Mouse (Mus musculus) cerebellum, postnatal 14 days (tissue): ENCODE measurements around the gene Zfp747.
"Not testable (repeated sequence)": the region's sequence is repeated elsewhere in the genome, so short reads cannot be mapped to it uniquely, and the experiment has no call there.

ENCODE experiments used
- DNase-seq, 2 experiments: peaks; one replicate each; pipeline ENCODE4 v3.0.0; 2021; ENCODE audit warnings: mixed read lengths in 2 of 2

The Zfp747 gene

GRCm38 (mm10) chr7:127371213-127371612 lies 4.6 kb downstream of the Zfp747 start:
- no peak for DNase-seq

GRCm38 (mm10) chr7:127366249-127366648 lies 9.6 kb downstream of the Zfp747 start:
- DNase-seq, result no peak

DNA sequence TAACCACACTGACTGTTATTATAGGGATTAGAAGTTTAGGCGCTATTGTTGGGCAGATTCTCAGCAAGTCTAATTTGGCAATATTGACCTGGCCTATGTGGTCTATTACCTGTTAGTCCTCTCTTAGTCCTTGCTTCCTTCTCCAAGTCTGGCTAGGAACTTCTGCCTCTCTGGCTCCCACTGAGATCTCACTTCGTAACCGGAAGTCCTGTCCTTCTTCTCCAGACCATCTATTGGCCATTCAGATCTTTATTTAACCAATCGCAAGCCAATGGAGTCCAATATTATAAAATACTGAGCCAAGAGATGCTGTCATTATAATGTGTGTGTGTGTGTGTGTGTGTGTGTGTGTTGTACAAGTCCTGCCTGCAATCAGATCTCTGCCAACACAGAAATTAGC lies 11.7 kb downstream of the Zfp747 start:
- DNase-seq, result no peak

- DNase-seq, result peak; percentile 73
Observed at GRCm38 (mm10) chr7:127363475-127363921, 12.4 kb downstream of the Zfp747 start.

DNA sequence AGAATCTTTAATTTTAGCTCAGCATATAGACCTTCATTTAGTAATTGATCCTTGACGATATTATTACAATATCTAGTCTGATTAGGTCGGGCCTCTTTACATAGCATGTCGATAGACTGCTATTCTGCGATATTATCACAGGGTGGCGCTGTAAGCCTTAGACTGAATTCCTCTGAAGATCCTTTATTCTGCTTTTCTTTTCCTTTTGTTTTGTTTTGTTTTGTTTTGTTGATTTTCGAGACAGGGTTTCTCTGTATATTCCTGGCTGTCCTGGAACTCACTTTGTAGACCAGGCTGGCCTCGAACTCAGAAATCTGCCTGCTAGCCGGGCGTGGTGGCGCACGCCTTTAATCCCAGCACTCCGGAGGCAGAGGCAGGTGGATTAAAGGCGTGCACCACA lies 13.4 kb downstream of the Zfp747 start:
- DNase-seq, result peak; percentile 31 to 59

DNA sequence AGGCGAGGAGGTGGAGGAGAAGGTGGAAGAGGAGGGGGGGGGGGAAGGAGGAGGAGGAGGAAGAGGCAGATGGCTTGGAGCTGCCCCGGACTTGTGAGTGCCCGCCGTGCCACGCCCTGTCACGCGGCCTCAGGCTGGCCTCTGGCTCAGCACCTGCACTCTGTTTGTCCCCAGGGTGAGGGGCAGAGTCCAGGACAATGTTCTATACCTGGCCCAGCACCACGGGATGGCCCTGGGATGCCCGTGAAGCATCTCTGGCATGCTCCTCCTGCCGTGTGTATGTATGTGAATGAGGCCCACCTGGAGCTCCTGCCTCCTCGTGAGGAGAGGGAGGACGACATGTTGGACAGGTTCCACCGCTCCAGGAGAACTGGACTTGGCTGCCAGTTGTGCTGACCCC lies 14.4 kb downstream of the Zfp747 start:
- peak in 1 of 2 experiments; percentile 34 for DNase-seq

DNA sequence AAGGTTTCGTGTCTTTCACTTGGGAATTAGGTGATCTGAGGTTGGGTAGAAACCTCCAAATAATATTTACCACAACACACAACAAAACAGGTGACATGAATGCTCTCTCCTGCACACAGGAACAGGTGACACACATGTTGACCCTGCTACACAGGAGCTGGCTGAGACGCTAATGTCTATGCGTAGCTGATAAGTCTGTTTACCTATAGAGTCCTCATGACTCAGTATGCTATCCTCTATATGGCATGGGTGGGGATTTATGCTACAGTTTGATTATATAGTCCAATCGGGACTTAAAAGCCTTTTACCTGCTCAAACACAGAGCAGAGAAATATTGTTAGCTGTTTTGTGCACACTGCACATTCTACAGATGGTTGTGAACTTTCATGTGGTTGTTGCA lies 15.6 kb downstream of the Zfp747 start:
- no peak for DNase-seq

GRCm38 (mm10) chr7:127358472-127358871 lies 17.4 kb downstream of the Zfp747 start:
- no peak for DNase-seq

DNA sequence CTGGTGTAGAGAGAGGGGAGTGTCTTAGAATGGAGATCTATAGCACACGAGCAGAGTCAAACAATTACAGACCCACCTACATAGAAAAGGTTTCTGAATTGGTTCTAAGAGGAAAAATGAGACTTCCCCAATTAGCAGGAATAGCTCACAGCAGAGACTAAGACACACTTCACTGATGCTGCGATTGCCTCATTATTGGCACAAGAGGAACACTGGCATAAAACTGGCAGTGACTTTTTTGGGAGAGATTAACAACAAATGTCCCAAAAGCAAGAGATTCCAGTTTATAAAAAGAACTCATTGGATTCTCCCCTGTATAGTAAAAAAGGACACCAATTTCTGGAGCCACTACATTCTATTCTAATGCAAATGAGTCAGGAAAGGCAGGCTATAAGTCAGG lies 18.0 kb downstream of the Zfp747 start:
- DNase-seq, result no peak

DNA sequence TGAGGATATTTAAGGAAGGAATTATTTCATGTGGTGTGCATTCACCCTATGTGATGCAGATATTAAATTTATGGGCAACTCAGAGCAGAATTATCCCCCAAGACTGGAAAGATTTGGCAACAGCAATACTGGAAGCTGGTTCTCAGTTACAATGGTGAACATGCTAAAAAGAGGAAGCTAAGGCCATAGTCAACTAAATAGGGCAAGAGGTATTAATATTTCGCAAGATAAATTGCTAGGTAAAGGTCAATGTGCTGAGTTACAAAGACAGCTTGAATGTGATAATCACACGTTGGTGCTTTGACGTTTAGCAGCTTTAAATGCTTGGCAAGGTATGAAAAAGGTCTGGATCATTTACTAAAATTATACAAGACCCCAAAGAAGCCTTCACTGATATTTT lies 20.1 kb downstream of the Zfp747 start:
- no peak for DNase-seq

GRCm38 (mm10) chr7:127351230-127352004 lies 24.4 kb downstream of the Zfp747 start:
- no peak for DNase-seq

GRCm38 (mm10) chr7:127346676-127347075 lies 29.2 kb downstream of the Zfp747 start:
- peak; percentile 30 to 34 for DNase-seq

DNA sequence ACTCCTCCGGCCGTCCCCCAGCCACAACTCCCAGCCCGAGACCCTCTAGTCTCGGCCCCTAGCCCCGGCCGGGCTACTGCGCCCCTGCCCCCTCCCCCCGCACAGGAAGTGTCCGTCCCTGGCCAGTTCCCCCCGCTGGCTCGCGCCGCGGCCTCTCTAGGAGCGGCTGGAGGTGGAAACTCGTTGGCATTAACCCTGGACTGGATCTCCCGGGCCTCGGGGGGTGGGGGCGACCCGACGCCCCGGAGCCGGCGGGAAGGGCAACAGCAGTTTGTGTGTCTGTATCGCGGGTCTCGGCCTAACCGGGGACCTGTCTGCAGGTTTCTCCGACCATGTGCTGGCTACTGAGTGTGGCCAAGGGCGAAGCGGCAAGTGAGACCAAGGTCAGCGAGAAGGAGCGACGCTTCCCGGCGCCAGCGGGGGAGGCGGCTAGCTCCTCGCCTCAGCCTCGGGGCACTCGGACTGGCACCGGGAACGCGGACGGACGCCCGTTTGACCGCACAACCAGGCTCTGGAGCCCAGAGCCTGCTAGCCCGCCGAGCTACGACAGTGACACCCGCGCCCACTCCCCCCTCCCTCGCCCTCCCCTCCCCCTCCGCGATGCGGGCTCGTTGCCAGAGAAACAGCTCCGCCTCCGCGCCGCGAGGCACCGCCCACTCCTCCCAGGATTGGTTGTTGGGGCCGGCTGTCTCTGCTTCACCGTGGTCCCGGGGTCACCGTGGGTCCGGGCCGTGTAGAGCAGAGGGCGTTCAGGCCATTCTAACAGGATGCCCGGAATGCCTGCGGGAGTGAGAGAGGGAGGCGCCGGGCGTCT lies 30.1 kb downstream of the Zfp747 start, which contains the start of gene Zfp768:
Zfp768 (minus strand) TSS at position 78 of the 814 bp plus-strand sequence.
- DNase-seq, result peak; percentile 98 to 99

GRCm38 (mm10) chr7:127345092-127345491 lies 30.8 kb downstream of the Zfp747 start:
- DNase-seq, result no peak

DNA sequence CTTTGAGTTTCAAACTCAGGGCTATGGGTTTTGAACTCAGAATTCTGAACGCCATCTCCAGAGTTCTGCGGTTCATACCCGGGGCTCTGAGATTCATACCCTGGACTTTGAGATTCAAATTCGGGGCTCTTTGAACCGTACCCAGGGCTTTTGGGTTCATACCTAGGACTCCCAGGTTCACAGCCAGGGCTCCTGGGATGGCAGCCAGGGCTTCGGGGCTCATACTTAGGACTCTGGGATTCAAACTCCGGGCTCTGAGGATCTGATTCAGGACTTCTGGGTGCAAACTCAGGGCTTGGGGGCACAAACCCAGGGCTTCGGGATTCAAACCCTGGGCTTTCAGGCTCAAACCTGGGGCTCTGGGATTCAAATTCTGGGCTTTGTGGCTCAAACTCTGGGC lies 31.5 kb downstream of the Zfp747 start:
- peak; percentile 20 to 40 for DNase-seq

DNA sequence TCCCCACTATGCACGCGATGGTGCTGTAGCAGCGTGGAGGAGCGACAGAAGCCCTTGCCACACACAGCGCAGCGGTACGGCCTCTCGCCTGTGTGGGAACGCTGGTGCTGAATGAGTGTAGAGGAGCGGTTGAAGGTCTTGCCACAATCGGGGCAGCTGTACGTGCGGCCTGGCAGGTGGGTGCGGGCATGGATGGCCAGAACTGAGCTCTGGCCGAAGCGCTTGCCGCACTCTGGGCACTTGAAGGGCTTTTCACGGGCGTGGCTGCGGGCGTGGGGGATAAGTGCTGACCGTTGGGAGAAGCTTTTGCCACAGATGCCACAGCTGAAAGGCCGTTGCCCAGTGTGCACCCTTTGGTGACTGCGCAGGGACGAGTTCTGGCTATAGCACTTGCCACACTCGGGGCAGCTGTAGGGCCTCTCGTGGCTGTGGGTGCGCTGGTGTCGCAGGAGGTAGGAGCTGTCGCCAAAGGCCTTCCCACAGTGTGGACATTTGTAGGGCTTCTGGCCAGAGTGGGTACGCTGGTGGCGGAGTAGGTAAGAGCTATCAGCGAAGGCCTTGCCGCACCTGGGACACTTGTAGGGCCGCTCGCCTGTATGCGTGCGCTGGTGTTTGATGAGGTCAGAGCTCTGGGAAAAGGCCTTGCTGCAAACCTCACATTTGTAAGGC lies 32.4 kb downstream of the Zfp747 start:
- no peak for DNase-seq

GRCm38 (mm10) chr7:127342888-127343287 lies 33.0 kb downstream of the Zfp747 start:
- DNase-seq, result no peak

GRCm38 (mm10) chr7:127342332-127342731 lies 33.5 kb downstream of the Zfp747 start:
- DNase-seq, result peak in 1 of 2 experiments; percentile 29

- not testable (repeated sequence) for DNase-seq
Observed at GRCm38 (mm10) chr7:127341861-127342260, 34.0 kb downstream of the Zfp747 start.

DNA sequence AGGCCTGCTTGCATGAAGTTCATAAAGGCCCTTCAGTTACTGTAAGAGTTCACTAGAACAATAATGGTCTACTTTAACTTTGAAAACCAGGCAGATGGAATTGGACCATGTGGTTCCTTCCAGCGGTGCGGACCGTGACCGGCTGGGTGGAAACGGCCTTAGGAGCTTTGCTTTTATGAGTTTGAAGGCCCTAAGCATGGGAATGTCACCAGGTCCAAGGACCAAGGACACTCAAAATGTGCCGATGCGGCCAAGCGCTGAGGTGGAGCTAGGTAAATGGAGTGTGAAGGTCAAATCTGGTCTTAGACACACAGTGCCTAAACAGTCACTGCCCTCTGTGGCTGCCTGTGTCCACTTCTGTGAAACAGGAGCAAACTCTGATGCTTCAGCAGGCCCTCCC lies 34.5 kb downstream of the Zfp747 start:
- DNase-seq, result no peak

DNA sequence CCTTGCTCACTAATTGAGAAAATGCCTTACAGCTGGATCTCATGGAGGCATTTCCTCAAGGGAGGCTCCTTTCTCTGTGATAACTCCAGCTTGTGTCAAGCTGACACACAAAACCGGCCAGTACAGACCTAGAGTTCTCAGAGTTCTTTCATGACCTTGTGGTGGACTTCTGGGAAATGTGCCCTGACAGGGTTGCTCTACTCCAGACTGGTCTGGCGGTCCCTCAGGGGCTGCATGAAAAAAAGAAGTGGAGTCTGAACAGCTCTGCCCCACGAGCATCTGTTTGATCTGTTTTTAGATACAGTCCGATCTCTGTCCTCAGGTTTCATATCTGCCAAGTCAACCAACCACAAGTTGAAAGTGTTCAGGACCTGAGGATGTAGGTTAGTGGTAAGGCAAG lies 38.2 kb downstream of the Zfp747 start:
- no peak for DNase-seq

DNA sequence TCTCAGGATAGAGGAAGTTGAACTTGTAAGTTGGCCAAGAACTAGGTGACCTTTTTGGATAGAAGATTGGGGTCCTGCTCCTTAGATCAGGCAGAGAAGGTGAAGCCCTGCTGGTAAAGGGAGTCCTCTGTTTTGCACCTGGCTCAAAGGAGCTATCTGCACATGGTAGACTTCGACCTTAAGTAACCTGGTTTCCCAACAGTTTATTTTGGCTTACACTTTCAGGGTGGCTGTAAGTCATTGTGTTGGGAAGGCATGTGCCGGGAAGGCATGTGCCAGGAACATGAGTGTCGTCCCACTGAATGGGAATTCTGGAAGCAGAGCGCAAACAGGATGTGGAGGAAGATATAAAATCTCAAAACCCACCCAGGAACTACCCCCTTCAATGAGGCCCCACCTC lies 40.2 kb downstream of the Zfp747 start:
- no peak for DNase-seq

GRCm38 (mm10) chr7:127333240-127333639 lies 42.6 kb downstream of the Zfp747 start:
- peak; percentile 24 to 64 for DNase-seq
